Mouse (Mus musculus) cerebellum, adult (tissue): ENCODE data around the gene Col6a6.

ENCODE experiments used
- ATAC-seq: cut with Nextera tagmentation; 2 replicates; pipeline ENCODE4 v1.9.2; 2017; ENCODE audit warnings: mild to moderate bottlenecking, moderate library complexity, mixed read lengths; ENCODE audit not compliant: insufficient number of reproducible peaks, low FRiP score, low TSS enrichment

Gene Col6a6

DNA sequence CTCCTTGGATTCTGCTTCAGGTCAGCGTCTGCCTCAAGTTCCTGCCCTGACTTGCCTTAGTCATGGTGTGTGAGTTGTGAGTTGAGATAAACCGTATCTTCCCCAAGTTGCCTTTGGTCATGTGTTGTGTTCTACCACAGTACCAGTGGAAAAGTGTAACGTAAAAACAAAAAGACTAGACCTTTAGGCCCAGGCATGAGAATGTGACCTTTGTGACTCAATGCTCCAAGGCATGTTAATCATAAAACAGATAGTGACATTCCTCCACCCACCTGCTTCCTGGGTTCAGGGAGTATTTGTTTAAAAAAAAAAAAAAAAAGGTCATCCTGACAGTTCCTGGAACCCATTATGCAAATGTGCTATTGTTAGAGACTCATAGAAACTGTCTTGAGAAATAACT lies 82.1 kb downstream of the Col6a6 start:
- no peak for ATAC-seq

DNA sequence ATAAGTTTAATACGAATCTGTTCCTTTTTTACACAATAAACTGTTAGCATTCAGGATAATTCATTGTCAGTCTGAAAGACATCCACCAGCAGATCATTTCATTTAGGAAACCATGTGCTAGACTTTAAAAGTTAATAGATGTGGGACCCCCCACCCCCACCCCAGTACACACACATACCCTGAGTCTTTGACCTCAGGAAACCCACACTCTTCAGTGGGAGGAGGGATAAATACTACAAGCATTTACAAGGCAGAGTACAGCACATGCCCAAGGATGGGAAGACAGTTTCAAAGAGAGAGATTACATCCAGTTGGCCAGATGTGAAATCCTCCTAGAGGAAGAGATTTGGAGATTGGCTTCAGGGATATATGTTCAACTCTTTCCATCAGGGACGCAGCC lies 87.5 kb downstream of the Col6a6 start:
- no peak for ATAC-seq

DNA sequence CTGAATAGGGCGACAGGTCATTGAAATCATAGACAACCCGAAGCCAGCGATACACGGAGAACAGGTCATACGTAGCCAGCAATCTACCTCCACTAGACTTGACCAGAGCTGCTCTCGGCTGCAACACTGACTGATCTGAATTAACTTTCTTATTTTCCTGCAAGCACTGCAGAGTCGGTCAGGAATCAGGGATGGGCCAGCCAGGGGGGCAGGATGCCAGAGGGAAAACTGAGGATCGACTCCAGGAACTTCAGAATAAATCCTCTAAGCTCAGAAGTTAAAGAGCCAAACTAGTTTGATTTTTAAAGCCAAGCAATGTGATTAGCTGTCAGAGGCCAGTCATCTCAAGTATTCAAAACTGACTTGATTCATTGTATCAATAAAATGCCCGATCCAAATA lies 88.5 kb downstream of the Col6a6 start:
- no peak for ATAC-seq

DNA sequence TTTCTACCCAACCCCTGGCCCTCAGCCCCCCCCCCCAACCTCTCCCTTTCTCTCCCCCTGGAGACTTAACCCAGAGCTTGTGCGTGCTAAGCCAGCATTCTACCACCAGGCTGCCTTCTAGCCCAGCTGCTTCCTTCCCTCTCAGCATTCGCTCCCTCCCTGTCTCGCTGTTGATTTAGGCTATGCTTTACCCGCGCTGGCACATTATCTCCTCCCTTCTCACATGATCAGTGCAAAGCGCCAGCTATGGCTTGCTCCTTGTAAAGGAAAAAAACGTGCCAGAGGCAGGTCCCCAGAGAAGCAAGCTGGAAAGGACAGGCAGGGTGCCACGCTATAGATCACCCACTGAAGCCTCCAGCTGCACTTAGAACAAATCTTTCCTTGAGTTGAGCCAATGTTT lies 90.5 kb downstream of the Col6a6 start:
- no peak for ATAC-seq

DNA sequence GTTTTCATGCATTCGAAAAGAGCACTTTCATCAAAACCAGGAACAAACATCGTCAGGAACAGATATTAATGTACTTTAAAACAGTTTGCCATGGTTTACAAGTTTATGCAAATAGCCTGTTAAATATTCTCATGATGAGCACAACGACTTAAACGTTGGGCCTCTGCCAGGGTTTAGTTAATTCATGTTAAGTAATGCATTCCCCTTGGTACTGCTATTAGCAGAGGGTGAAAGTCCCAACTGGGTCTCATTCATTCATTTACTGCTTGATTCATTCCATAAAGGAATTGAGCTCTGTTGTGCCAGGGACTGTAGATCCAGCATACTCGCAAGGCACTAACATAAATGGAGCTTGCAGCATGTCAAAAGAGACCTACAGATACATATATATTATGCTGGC lies 92.8 kb downstream of the Col6a6 start:
- ATAC-seq, result no peak

DNA sequence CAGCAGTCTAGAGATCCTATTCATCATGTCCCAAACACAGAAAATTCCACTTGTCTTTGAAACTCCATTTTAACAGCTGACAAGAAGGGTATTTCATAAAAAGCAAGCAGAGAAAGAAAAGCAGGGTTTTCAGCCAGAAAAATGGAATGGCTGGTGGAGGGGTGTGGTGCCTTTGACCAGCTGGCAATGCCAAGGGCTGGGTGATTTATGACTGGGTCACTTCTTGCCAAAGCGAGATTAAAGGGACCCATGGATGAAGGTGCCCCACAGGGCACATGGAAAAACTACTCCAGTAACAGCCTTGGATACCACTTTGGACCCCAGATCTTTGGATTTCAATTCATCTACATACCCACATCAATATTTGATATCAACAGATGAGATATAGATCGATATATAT lies 93.3 kb downstream of the Col6a6 start:
- no peak for ATAC-seq

DNA sequence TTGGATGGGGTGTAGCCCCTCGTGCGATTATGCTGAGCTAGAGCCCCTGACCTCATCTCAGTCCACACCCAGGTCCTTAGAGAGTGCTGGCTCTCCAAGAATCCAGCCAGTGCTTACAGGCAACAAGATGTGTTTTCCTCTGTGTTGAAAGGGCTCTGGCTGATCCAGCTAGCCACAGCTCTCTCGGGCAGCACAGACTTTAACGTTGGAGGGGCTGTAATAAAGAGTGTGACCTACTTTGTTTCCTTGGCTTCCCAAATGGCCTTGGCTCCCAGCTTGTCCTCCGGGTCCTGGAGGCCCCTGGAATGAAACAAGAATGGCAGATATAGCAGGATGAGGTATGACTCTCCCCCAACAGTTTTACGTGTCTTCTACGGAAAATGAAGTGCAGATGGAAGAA lies 96.0 kb downstream of the Col6a6 start:
- no peak for ATAC-seq

DNA sequence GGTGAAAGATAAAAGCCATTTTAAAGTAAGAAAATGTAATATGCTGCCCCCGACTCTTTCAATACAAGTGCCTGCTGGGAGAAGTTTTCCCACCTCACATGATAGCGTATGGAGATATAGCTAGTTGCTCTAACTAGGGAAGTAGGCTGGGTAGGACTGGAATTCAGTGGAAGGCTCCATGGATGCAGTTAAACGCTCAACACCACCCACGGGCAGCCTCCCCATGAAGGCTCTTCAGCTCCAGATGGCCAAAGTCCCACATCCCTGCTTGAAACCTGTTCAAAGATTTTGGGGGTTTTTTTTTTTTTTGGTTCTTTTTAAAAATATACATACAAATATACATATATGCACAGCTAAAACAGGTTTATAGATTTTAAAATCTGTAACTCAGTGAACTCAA lies 107.5 kb downstream of the Col6a6 start:
- ATAC-seq, result no peak

DNA sequence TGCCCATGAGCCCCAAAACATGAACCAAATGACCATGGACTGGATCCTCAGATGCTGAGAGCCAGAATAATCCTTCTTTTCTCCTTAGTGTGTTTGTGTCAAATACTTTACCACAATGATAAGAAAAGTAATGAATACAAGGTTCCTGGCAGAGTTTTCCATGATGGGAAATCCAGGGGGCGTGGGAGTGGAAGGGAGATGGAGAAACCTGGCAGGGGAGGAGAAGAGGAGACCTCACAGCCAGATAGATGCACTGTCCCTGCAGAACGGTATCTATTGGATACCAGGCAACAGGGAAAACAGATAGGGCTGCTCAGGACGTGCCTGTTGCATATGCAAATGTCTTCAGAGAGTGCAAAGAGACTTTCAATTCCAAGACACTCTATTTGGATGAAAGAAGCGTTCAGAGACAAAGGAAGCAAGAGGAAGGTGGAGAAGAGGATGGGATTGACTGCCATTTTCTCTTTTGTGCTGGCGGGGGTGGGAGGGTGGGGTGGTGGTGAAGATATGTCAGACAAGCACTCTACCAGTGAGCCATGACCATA lies 108.0 kb downstream of the Col6a6 start:
- ATAC-seq, result no peak

DNA sequence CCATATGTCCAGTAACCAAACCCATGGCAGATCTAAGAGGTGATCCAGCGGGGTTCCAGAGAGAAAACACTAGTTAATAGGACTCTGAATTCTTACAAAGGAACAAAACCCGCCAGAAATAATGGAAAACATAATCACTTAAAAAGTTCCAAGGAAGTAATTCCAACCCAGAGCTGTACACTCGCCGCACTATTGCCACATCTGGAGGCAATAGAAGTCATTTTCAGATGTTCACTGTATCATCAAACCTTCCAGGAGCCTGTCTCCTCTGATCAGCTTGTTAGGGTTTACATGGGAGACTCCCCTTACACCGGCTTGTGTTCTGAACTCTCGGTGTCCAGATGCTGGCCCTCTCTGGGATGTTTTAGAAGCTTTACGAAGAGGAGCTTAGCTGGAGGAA lies 108.6 kb downstream of the Col6a6 start:
- no peak for ATAC-seq

DNA sequence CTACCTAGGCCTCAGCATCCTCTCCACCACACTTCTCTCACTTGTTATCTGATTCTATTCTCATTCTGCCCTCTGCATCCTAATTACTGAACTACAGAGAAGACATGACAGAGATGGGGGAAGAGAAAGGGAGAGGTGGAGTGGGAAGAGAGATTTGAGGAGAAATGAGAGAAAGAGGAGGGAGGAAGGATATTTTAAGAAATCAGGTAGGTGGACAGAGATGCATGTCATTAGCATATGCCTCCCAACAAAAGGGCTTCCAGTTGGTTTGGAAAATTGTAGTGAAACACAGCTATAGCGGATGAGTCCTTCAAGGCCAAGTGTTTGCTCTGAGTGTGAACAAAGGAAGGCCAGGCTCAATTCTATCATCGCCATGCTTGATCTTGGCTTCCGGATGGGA lies 115.9 kb downstream of the Col6a6 start:
- ATAC-seq, result no peak

DNA sequence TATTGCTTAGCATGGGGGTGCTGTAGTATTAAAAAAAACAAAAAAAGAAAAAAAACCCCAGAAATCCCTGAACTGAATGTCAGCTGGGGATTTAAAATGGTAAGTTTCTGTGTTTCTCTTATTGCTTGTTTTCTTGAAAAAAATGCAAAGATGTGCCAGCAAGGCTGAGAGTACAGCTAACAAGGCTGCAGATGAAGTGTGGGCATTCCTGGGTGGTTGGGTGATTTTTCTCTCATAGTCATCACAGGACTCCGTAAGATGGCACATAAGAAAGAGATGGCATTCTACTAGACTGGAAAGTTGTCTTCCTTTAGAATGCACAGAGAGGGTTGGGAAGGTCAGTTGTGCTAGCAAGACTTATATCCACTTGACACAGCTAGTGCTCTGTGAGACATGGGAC lies 122.9 kb downstream of the Col6a6 start:
- no peak for ATAC-seq

DNA sequence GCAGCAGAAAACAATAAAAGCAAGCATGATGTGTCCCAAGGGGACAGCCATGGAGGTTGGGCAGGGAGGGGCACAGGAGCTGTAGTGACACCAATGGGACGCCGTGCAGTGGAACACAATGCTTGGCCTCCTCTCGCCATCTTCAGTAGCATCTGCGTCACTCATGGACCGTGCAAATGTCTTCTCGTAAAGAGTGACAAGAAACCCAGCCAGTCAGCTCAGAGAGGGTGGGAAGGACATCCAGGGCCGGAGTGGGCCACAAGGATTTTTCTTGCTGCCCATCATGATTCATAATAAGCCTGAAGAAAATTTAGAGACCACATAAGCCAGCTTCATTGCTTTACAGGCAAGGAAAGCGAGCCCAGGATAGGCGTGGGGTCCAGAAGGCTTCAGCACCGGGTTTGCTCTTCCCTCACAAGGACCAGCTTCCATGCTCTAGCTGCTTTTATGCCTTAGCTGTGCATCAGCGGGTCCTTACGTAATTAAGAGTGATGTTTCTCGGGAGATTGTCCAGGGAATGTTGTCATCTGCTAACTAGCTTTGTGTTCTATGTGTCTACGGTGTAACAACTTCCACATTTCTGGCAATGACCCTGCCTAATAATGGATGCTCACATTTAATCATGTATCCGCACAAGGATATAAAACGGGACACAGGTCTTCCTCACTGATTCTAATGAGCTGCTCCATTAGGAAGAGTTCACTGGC lies 123.6 kb downstream of the Col6a6 start:
- no peak for ATAC-seq

DNA sequence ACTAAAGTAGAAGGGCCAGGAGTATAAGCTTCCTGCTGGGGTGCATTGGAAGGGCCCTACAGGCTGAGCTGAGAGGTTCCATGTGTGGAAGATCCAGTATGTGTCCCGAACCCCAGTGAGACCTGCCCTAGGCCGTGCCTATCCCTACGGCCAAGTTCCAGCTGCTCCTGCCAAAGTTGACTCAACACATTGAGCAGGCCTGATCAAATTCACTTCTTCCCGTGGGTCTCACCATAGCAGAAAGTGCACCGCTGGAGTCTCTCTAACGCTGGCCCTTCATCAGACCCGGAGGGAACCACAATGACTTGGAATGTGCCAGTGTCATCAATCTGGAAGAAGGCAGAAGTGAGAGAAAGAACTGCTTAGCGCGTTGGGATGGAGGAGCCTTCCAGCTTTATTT lies 126.0 kb downstream of the Col6a6 start:
- no peak for ATAC-seq

DNA sequence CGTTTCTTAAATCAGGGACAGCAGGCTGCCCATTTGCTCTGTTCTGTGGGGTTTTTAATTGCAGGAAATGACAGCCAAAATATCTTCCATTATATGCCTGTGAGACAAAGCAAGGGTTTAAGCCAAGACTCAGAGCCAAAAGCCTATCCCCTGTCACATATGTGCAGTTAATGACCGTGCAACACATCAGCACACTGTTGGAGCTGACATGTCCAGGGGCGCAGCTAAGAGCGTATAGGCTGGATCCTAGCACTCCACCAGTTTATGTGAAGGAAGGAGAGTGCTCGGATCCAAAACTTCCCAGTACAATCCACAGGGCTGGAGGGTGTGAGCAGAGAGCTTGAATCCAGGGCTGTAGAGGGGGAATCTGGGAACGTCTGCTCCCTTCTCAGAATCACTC lies 127.3 kb downstream of the Col6a6 start:
- ATAC-seq, result no peak

DNA sequence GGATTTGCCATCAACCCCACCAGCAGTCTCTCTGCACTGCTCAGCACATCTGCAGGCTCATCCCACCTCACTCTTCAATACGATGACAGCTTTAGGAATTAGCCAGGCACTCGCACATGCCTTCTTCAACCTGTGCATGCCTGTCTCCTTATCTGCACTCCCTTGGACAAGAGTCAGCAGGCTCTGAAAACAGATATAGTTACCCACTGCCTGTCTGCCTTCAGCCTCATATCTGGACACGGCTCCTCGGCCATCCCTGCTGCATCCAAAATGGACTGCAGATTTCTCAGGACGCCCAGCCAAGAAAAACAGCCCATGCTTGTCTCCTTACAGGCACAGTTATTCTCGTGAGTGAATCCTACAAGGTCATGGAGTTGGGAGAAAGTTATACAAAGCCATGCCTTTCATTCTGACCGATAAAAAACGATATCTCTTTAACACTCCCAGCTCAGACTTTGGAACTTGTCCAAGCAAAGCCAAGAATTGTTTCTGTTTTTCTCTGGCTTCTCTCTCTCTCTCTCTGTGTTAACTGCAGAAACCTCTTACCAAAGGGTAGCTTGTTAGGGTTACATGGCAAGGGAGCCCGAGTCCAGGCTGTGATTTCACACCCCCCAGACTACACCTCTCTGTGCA lies 130.1 kb downstream of the Col6a6 start:
- ATAC-seq, result no peak

DNA sequence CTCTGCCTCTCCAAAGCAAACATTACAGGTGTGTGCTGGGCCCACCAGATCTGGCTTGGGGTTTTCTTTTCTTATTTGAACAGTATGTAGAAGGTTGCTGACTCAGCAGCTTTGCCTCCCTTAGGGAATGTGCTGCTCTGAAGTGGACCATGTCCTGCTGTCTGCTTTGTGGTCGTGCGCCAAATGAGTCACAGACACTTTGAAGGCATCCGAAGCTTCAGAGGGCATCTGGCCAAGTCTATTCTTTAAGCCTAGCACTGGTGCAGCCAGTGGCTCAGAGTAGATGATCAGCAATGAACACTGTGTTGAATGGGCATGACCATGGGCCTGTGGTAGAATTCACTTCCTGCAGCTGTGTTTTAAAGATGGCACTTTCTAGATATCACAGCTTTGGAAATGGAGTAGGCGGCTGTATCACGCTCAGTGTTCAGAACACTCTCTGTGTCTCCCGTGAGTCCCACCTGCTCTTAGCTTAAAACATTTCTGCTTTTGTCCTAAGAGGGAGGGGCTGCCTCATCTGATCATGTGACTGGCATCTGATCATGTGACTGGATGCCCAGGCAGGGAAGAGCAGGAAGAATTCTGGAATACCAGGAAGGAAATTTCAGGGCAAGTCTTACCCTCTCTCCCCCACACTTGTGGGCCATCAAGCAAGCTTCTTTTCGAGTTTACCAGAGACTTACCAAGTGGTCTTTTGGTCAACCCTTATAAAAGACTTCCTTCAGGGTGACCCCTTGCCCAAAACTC lies 131.0 kb downstream of the Col6a6 start:
- ATAC-seq, result no peak

DNA sequence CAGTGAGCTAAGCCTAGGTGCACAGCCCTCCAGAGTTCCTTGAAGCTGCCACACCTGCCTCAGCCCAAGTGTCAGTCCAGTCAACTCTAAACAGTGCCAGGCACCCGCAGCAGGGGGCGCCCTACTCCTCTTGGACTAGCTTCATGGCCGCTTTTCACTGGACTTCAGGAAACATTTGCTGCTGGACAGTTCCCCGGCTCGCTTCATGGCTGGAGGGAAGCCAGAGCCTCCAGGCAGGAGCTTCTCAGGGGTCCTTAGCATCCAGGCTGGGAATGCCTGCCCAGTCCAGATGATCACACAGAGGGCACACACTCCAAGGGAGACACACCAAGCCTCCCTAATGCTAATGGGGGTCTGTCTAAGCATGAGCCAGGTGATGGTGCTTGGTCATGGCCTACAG lies 134.1 kb downstream of the Col6a6 start:
- no peak for ATAC-seq

DNA sequence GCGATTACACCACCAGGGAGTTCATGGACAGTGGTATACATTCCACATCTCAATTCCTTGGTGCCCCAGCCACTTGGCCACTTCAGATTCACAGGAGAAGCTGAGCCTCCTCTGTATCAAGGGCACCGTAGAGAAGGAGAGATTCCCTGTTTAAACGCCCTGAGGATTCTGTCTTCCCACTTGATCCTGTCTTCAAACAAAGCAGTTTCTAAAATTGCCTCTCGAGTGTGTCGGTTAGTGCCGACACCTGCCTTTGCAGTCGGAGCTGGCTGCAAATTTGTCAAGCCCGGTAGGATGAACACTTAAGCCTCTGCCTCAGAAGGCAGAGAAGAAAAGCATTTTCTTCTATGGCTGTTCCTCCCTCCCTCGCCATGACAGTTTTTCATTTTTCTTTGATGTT lies 134.9 kb downstream of the Col6a6 start:
- no peak for ATAC-seq

DNA sequence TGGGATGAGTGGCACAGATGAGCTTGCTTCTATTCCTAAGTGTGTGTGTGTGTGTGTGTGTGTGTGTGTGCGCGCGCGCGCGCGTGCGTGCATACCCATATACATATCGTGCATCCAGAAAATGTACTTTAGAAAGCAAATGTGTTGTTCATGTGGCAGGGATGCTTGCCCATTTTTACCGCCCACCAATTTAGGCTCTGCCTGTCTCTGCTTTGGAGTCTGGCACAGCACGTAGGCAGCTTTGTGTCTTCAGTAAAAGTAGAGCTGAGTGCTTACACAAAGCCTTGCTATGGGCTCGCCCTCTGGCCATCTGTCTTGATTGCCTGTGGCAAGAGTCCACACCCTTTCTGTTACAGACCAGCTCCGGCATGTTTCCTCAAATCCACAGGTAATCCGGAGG lies 135.5 kb downstream of the Col6a6 start:
- no peak for ATAC-seq

DNA sequence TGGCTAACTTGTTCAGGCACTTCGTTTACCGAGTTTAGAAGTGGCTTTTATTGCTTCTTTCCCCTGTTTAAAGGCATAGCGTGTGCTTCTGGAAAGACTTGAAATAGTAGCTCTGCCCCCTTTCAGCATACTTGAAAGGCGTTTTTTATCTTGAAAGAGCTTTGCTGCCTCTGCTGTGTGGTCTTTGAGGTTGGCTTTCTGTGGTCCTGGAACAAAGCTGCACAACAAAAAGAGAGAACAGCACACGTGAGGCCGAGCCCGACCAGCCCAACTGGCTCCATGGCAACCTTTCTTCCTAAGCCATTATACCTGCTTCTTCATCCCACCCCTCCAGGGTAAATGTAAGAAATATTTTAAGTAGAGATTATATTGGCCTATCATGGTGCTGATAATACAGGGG lies 138.5 kb downstream of the Col6a6 start:
- ATAC-seq, result no peak
